Mouse (Mus musculus) spleen, embryonic (tissue): ENCODE data around the gene Spata25.
"Not testable (repeated sequence)": the region's sequence is repeated elsewhere in the genome, so short reads cannot be mapped to it uniquely, and the experiment has no call there.

Experiments used
- CTCF ChIA-PET: fragments of 350-600 bp; sonication (Branson Sonifier 250); formaldehyde crosslinking; loops from one replicate; lab custom pipeline; 2022; lab: Charles Lee

The Spata25 gene

GRCm38 (mm10) chr2:164815348-164815747 lies 13.0 kb downstream of the Spata25 start:
- CTCF ChIA-PET: no interaction called here

DNA sequence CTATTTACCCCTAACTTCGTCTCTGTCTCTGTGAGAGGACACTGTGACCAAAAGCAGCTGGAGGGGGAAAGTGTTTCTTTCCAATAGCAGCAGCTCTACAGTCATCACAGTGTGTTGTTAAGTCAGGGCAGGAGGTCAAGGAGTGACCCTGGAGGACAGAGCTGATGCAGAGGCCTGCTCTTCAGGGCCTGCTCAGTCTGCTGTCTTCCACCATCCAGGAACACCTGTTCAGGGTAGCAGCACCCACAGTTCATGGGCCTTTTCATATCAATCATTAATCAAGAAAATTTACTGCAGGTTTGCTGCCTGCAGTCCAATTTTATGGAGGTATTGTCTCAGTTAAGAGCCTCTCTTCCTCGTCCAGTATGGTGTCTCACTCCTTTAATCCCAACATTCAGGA lies 14.8 kb downstream of the Spata25 start:
- CTCF ChIA-PET: no interaction called here

- CTCF ChIA-PET: no interaction called here
Observed at GRCm38 (mm10) chr2:164806614-164807013, 21.7 kb downstream of the Spata25 start.

DNA sequence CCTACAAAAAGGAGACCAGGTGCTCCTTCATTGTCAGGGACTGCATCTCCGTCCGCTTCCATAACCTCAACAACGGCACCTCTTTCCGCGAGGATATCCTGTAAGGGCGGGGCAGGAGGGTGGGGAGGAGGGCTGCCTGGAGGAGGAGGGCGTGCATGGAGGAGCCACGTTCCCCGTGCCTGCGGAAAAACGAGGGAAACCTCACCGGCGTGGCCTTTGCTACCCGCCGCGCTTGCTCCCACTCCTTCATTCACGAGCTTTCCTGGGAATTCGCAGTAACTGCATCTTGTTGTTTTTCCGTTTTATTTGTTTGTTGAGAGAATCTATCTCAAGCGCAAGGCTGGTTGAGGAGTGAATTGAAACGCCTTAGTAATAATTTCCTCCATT lies 23.0 kb downstream of the Spata25 start:
- CTCF ChIA-PET: interaction anchor here (0.7 to 1.8 kb wide), 3 partner anchors 11 to 28 kb away, joined by 3 to 4 read pairs (median 3); partner anchors contain the start of genes Ctsa and Neurl2

GRCm38 (mm10) chr2:164804533-164805331 lies 23.6 kb downstream of the Spata25 start, which contains the start of the genes Acot8 and Zswim3:
Acot8 (minus strand) TSS chr2:164804882.
Zswim3 (plus strand) TSS chr2:164805098.
- CTCF ChIA-PET: interaction anchor here (0.7 to 1.8 kb wide), 4 partner anchors 10 to 28 kb away, joined by 3 to 4 read pairs (median 3); partner anchors contain the start of genes Ctsa and Neurl2

DNA sequence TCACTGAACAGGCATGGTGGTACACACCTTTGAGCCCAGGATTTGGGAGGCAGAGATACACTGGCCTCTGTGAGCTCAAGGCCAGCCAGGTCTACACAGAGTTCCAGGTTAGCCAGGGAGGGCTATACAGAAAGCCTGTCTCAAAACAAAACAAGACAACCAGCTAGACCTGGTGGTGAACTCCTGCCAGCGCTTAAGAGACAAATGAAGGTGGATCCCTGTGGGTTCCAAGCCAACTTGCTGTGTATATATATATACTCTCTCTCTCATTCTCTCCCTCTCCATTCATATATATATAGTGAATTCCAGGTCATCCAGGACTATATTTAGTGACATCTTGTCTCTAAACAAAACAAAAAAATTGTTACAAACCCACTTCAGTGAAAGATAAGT lies 24.4 kb downstream of the Spata25 start:
- CTCF ChIA-PET: interaction anchor here (0.7 to 1.8 kb wide), 3 partner anchors 9 to 42 kb away, joined by 3 to 15 read pairs (median 3); no protein-coding TSS in a partner anchor

- CTCF ChIA-PET: interaction anchor here (0.6 to 1.8 kb wide), 4 partner anchors 9 to 1917 kb away, joined by 3 to 15 read pairs (median 3); no protein-coding TSS in a partner anchor
Observed at GRCm38 (mm10) chr2:164803201-164803920, 25.0 kb downstream of the Spata25 start.

GRCm38 (mm10) chr2:164800252-164801004 lies 27.9 kb downstream of the Spata25 start:
- CTCF ChIA-PET: no interaction called here

DNA sequence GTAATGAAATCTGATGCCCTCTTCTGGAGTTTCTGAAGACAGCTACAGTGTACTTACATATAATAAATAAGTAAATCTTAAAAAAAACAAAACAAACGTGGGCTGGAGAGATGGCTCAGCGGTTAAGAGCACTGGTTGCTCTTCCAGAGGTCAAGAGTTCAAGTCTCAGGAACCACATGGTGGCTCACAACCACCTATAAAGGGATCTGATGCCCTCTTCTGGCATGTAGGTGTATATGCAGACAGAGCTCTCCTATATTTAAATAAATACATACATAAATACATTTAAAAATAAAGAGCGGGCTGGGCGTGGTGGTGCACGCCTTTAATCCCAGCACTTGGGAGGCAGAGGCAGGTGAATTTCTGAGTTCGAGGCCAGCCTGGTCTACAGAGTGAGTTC lies 29.8 kb downstream of the Spata25 start:
- CTCF ChIA-PET: not testable (repeated sequence)

GRCm38 (mm10) chr2:164795868-164796267 lies 32.5 kb downstream of the Spata25 start:
- CTCF ChIA-PET: no interaction called here

DNA sequence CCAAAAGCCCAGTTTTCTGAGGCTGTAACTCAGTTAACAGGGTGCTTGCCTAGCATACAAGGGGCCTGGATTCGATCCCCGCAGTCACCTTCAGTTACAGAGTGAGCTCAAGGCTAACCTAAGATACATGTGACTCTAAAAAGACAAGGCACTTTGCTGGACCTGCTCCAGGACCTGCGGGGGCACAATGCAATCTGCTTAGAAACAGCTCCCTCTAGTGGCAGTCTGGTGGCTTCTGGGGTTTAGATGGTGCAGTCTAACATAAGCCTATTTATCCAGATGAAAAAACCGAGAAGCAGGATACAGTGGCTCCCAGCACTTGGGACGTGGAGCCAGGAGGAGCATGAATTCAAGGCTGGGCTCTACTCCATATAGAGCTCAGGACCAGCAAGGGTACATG lies 34.0 kb downstream of the Spata25 start:
- CTCF ChIA-PET: interaction anchor here (0.6 to 1.6 kb wide), 9 partner anchors 9 to 351 kb away, joined by 3 to 8 read pairs (median 3); partner anchors contain the start of genes Acot8, Sdc4, Snx21 and Zswim3

DNA sequence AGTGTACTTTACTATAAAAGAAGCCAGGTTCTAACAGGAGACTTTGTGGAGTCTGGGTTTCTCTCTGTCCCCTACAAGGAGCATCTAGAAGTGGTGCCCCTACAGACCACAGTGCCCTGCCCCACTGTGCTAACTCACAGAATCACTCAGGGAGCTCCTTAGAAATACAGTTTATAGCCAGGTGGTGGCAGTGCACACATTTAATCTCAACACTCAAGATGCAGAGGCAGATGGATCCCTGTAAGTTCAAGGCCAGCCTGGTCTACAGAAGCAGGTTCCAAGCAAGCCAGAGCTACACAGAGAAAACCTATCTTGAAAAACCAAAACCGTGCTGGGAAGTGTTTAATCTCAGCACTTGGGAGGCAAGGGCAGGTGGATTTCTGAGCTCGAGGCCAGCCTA lies 34.6 kb downstream of the Spata25 start:
- CTCF ChIA-PET: interaction anchor here (0.6 to 1.6 kb wide), 7 partner anchors 8 to 350 kb away, joined by 3 to 8 read pairs (median 3); partner anchors contain the start of genes Acot8, Sdc4, Snx21 and Zswim3

DNA sequence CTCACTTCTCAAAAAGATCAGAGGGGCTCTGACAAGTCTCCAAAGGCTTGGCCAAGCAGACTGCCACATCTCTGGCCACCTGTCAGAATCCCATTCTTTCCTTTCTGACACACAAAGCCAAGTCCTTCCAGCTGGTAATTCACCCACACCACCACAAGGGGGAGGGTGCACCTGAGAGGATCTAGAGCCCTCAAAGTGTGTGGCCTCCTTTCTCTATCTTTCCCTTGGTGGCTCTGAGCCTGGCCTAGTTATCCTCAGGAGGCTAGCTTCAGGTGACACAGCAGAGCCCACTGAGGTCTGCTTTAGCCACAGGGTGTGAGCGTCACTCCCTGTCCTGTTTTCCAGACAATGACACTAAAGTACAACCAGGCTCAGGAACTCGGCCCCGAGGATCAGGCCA lies 35.1 kb downstream of the Spata25 start:
- CTCF ChIA-PET: interaction anchor here (0.6 to 1.6 kb wide), 4 partner anchors 8 to 42 kb away, joined by 3 to 4 read pairs (median 4); partner anchors contain the start of genes Acot8, Snx21 and Zswim3

DNA sequence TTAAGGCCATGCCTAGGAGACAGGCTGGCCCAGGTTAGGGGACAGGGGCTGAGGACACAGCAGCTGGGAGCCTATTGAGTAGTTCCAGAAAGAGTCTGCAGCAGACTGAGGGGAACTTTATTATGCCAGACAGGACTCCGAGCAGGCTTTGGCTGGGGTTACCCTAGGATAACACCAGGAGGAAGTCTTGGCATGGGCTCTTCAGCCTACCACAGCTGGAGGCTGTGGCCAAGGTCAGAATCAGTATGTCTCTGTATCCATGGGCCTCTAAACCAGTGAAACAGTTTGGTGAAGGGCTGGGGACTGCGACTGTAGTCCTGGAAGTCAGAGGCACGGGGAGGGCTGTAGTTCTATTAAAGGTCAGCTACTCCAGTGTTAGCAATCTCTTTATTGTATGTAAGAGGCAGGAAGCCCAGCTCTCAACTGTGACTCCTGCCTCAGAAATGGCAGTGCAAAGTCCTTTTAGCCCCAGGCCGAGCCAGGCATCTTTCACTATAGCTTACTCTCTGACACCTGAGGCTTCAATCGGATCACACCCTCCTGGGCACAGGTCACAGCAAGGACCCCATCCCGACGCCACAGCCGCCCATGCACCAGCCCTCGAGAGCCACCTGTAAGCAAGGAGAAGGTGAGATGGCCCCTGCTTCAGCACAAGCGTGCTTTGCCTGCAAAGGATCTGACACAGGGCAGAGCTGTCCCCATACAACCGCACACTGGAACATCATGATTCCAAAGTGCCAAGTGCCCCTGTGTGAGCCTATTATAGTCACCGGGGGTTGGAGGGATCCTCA lies 35.7 kb downstream of the Spata25 start:
- CTCF ChIA-PET: interaction anchor here (1.6 kb wide), 1 partner anchor 11 kb away, joined by 3 read pairs; no protein-coding TSS in a partner anchor

DNA sequence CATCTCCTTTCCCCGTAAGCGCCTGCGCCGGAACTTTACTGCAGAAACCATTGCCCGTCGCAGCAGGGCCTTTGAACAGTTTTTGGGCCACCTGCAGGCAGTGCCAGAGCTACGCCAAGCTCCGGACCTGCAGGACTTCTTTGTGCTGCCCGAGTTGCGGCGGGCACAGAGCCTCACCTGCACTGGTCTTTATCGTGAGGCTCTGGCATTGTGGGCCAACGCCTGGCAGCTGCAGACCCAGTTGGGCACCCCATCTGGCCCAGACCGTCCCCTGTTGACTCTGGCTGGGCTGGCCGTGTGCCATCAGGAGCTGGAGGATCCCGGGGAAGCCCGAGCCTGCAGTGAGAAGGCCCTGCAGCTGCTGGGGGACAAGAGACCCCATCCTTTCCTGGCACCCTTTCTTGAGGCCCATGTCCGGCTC lies 36.5 kb downstream of the Spata25 start:
- CTCF ChIA-PET: no interaction called here

DNA sequence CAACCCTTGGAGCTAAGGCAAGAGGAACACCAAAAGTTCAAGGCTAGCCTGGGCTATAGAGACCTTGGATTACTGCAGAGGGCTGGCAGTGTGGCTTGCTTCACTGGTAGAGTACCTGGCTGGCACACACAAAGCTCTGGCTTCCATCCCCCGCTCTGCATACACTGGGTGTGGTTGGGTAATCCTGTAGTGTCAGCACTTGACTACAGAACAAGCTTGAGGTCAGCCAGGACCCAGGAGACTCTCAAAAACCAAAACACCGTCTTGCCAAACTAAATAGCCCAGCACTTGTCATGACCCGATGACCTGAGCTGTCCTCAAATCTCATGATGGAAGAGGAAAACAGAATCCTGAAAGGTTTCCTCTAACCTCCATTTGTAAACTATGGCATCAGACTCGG lies 37.9 kb downstream of the Spata25 start:
- CTCF ChIA-PET: interaction anchor here (0.7 kb wide), 1 partner anchor 9 kb away, joined by 6 read pairs; no protein-coding TSS in a partner anchor

DNA sequence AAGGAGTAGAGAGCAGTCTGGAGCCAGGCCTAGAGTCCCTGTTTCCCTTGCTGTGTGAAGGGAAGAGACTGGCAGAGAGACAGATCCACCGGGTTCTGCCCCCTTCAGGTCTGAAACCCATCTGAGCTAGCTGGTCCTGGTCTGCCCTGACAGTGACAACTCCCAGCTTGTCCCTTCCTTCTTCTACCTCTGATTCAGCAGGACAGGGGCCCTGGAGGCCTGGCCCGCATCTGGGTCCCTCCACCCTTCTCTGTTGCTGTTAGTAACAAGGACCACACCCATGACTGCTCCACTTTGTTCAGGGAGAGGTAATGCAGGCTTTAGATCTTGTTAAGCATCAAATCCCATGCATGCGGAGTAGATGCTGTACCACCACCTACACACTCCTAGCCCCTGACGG lies 39.9 kb downstream of the Spata25 start:
- CTCF ChIA-PET: interaction anchor here (0.5 kb wide), 1 partner anchor 118 kb away, joined by 3 read pairs; no protein-coding TSS in a partner anchor

DNA sequence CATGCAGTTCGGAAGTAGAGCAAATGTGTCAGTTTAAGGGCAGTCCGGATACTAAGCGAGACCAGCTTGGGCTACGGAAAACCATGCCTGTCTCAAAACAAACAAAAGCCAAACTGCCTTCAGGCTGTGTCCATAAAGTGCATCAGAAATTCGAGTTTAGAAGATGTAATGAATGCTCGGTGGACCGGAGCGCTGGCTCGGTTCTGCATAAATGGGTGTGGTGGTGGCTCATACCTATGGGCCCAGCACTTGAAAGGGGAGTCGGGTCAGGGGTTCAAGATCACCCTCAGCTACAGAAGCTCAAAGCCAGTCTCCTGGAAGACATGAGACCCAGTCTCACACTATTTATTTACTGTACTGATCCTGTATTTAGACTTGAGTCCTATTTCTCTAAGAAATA lies 40.6 kb downstream of the Spata25 start:
- CTCF ChIA-PET: no interaction called here

- CTCF ChIA-PET: no interaction called here
Observed at GRCm38 (mm10) chr2:164787032-164787431, 41.3 kb downstream of the Spata25 start.

DNA sequence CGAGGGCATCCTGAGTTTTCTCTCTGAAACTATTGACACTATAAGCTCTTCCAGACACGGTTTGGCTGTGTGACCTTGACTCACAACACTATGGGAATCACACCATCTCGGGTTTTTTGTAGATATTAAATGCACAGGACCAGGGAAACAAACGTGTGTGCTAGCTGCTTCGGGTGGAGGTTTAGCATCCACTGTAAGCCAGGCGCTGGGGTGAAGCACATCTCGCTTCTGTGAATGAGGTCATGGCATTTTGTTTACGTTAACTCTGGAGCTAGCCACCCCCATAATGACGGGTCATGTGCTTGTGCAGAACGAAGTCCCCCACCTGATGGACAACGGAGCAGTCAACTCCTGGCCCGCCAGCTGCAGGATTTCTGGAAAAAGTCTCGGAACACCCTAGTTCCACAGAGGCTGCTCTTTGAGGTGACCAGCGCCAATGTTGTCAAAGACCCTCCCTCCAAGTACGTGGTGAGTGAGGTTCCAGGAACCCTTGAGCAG lies 41.9 kb downstream of the Spata25 start:
- CTCF ChIA-PET: interaction anchor here (0.5 kb wide), 1 partner anchor 151 kb away, joined by 3 read pairs; no protein-coding TSS in a partner anchor
